ENCODE assay signal across 9 mouse cellular contexts in genomic region chr15:91304296-91304852, GRCm38 (mm10).
A peak's percentile ranks its signal among the peaks of the same experiment; 100 is the strongest.
DNase-seq lines count a peak whose midpoint lies in the region; ATAC-seq and TF ChIP-seq lines count a peak whose summit lies in the region.
"Had no signal": no experiment of that assay in that cellular context is flagged by ENCODE, and none has a peak within 500 bp of the region (broad histone marks: within the 10 kb centered on the region; RNA-seq: fewer than 3 reads in every experiment).

No protein-coding gene starts in this region.

- H3K4me2 ChIP-seq in embryonic facial prominence, embryonic 11.5 days (ENCODE audit: low read depth, low read length): no peak overlapping the region
- H3K4me2 ChIP-seq in midbrain, embryonic 14.5 days (ENCODE audit: low read length): no peak overlapping the region
- H3K4me2 ChIP-seq: neural tube, embryonic 13.5 days had no signal

- no peaks in the 10 kb centered on the region for H3K79me2 ChIP-seq in heart, adult 2 months (replicated peaks; ENCODE audit: control insufficient read depth, insufficient read depth, low read length)

- no peak for TF ChIP-seq EP300 in heart, adult 2 months (IDR thresholded peaks at IDR 0.05; ENCODE audit: insufficient read depth, low read depth, low read length)

- WGBS in heart, adult 2 months: 47% methylated on average over 7 of the region's 7 CpGs
- WGBS in thymus, adult 2 months: 54% methylated on average over 7 of the region's 7 CpGs
- 48% methylated on average over 7 of the region's 7 CpGs for WGBS in embryonic facial prominence, embryonic 11.5 days
- 40% methylated on average over 7 of the region's 7 CpGs for WGBS in midbrain, embryonic 14.5 days

- TF ChIP-seq POLR2A in heart, adult 2 months (IDR thresholded peaks at IDR 0.05; ENCODE audit: insufficient read depth, low read depth, low read length): no peak
- TF ChIP-seq POLR2A in thymus, adult 2 months (IDR thresholded peaks at IDR 0.05; ENCODE audit: control insufficient read depth, extremely low read depth, insufficient read depth, low read length, poor library complexity): no peak

- H3K27ac ChIP-seq in heart, adult 2 months: no peak overlapping the region
- no peak overlapping the region for H3K27ac ChIP-seq in thymus, adult 2 months (ENCODE audit: control insufficient read depth, insufficient read depth, low read length)
- no peak overlapping the region for H3K27ac ChIP-seq in embryonic facial prominence, embryonic 11.5 days (replicated peaks; ENCODE audit: low read depth, low read length)
- H3K27ac ChIP-seq in midbrain, embryonic 14.5 days (replicated peaks; ENCODE audit: low read depth, low read length): no peak overlapping the region
- H3K27ac ChIP-seq: neural tube, embryonic 13.5 days had no signal

- H3K9ac ChIP-seq in heart, adult 2 months (ENCODE audit: low read depth, low read length): no peak overlapping the region
- H3K9ac ChIP-seq in embryonic facial prominence, embryonic 11.5 days (replicated peaks; ENCODE audit: low read length): no peak overlapping the region
- no peak overlapping the region for H3K9ac ChIP-seq in midbrain, embryonic 14.5 days (replicated peaks; ENCODE audit: low read length)
- H3K9ac ChIP-seq: neural tube, embryonic 13.5 days had no signal

- H3K4me3 ChIP-seq in heart, adult 2 months: no peak overlapping the region
- no peak overlapping the region for H3K4me3 ChIP-seq in thymus, adult 2 months (ENCODE audit: control insufficient read depth, insufficient read depth, low read length)
- no peak overlapping the region for H3K4me3 ChIP-seq in embryonic facial prominence, embryonic 11.5 days (ENCODE audit: low read depth, low read length)
- no peak overlapping the region for H3K4me3 ChIP-seq in midbrain, embryonic 14.5 days (replicated peaks; ENCODE audit: low read depth, low read length)
- H3K4me3 ChIP-seq: neural tube, embryonic 13.5 days had no signal

- peak; percentile 66 for TF ChIP-seq CTCF in heart, adult 2 months (IDR thresholded peaks at IDR 0.05)
- TF ChIP-seq CTCF in thymus, adult 2 months (IDR thresholded peaks at IDR 0.05; ENCODE audit: borderline replicate concordance, control insufficient read depth, extremely low read depth, insufficient read depth, low read length, poor library complexity): no peak

- no peak for DNase-seq in heart, adult 2 months
- DNase-seq in heart, adult 9 months (ENCODE audit: low spot score in 2 of 2): no peak
- peak; percentile 17 for DNase-seq in thymus, postnatal 0 days (ENCODE audit: low spot score)
- no peak for DNase-seq in thymus, adult 2 months
- peak; percentile 81 for DNase-seq in embryonic facial prominence, embryonic 11.5 days (ENCODE audit: low spot score)
- DNase-seq in kidney, postnatal 14 days: peak; percentile 45
- peak; percentile 86 for DNase-seq in midbrain, embryonic 14.5 days
- DNase-seq in B cell, adult 2 months: no peak

- ATAC-seq in embryonic facial prominence, embryonic 11.5 days (replicated peaks; ENCODE audit: insufficient number of reproducible peaks, low FRiP score, low TSS enrichment, low read depth): peak; percentile 72; the same call in 1 of the 2 replicates
- ATAC-seq in midbrain, embryonic 14.5 days (ENCODE audit: low FRiP score, low TSS enrichment): no peak

- H3K4me1 ChIP-seq in heart, adult 2 months (ENCODE audit: control insufficient read depth, insufficient read depth, low read length): no peaks in the 10 kb centered on the region
- H3K4me1 ChIP-seq in thymus, adult 2 months (replicated peaks; ENCODE audit: control insufficient read depth, insufficient read depth, low read length): no peaks in the 10 kb centered on the region
- no peaks in the 10 kb centered on the region for H3K4me1 ChIP-seq in embryonic facial prominence, embryonic 11.5 days (ENCODE audit: control insufficient read depth, insufficient read depth, low read length)
- H3K4me1 ChIP-seq in midbrain, embryonic 14.5 days (ENCODE audit: control insufficient read depth, insufficient read depth, low read length): no peaks in the 10 kb centered on the region
- H3K4me1 ChIP-seq: neural tube, embryonic 13.5 days had no signal

- H3K36me3 ChIP-seq in heart, adult 2 months (ENCODE audit: control insufficient read depth, insufficient read depth, low read length): no peaks in the 10 kb centered on the region
- no peaks in the 10 kb centered on the region for H3K36me3 ChIP-seq in thymus, adult 2 months (ENCODE audit: control insufficient read depth, insufficient read depth, low read length)
- H3K36me3 ChIP-seq in embryonic facial prominence, embryonic 11.5 days (replicated peaks; ENCODE audit: control insufficient read depth, insufficient read depth, low read depth, low read length): no peaks in the 10 kb centered on the region
- H3K36me3 ChIP-seq in midbrain, embryonic 14.5 days (ENCODE audit: control insufficient read depth, insufficient read depth, low read length): no peaks in the 10 kb centered on the region
- H3K36me3 ChIP-seq: neural tube, embryonic 13.5 days had no signal

- intact Hi-C loops in heart, adult 2 months (cut with DNase I): loop anchor here (1.0 to 5.0 kb wide), 3 partner anchors 137 to 448 kb away; partner anchors contain the start of gene Slc2a13

- H3K27me3 ChIP-seq in heart, adult 2 months (ENCODE audit: control insufficient read depth, insufficient read depth, low read length): no peaks in the 10 kb centered on the region
- H3K27me3 ChIP-seq in thymus, adult 2 months (ENCODE audit: control insufficient read depth, insufficient read depth, low read length): no peaks in the 10 kb centered on the region
- H3K27me3 ChIP-seq in embryonic facial prominence, embryonic 11.5 days (ENCODE audit: control insufficient read depth, insufficient read depth, low read length): no peaks in the 10 kb centered on the region
- H3K27me3 ChIP-seq in midbrain, embryonic 14.5 days (ENCODE audit: control insufficient read depth, insufficient read depth, low read length): no peaks in the 10 kb centered on the region
- H3K27me3 ChIP-seq: neural tube, embryonic 13.5 days had no signal

- no peaks in the 10 kb centered on the region for H3K9me3 ChIP-seq in embryonic facial prominence, embryonic 11.5 days (replicated peaks; ENCODE audit: control insufficient read depth, low read length)
- no peaks in the 10 kb centered on the region for H3K9me3 ChIP-seq in midbrain, embryonic 14.5 days (ENCODE audit: control insufficient read depth, low read length)
- H3K9me3 ChIP-seq: neural tube, embryonic 13.5 days had no signal

Comparison
In these comparisons a context has a peak if more than half of its experiments do, and no peak if none do; other contexts are left out.
1. DNase-seq: peak in thymus, postnatal 0 days (single experiment), embryonic facial prominence, embryonic 11.5 days (single experiment), kidney, postnatal 14 days (single experiment) and midbrain, embryonic 14.5 days (single experiment); none in heart, adult 2 months (0 of 2), heart, adult 9 months (0 of 2), thymus, adult 2 months (single experiment) and B cell, adult 2 months (0 of 2).